Mouse (Mus musculus): ENCODE results near the gene Gm9821. TPM values are rescaled to one million over a fixed set of nuclear protein-coding genes. Genes with fewer than 3 reads are reported as not detected.
A peak's percentile ranks its signal among the peaks of the same experiment; 100 is the strongest.

Gm9821 gene
- total and polyA plus RNA-seq, 2 experiments from 2014 or later, result 0.11 to 0.14 TPM

- Histone ChIP-seq H3K4me3 (ENCODE audit: low read depth, low read length) (peak overlapping the region; percentile 55), H3K27me3 (ENCODE audit: insufficient read depth, low read length) (peaks cover 28% of the 10 kb centered on the region), H3K27ac (ENCODE audit: low read depth, low read length) (no peak overlapping the region), H3K36me3 (ENCODE audit: insufficient read depth, low read length) (peaks cover 3% of the 10 kb centered on the region; the same call in 1 of the 2 replicates), H3K4me2 (ENCODE audit: low read depth, low read length, poor library complexity, severe bottlenecking) (peak overlapping the region; percentile 48), H3K9me3 (ENCODE audit: low read length) (no peaks in the 10 kb centered on the region), H3K9ac (replicated peaks; ENCODE audit: low read length, poor library complexity, severe bottlenecking) (no peak overlapping the region), H3K4me1 (ENCODE audit: insufficient read depth, low read length) (0 out of 2 replicates have a peak, but pooled peaks cover 5% of the 10 kb centered on the region)
- peak; percentile 82 for TF ChIP-seq CTCF (IDR thresholded peaks at IDR 0.05)
- peak; percentile 15; the same call in 1 of the 2 replicates for ATAC-seq (ENCODE audit: low FRiP score)
- DNase-seq (ENCODE audit: low spot score), result peak; percentile 85
- WGBS, result 4% methylated on average over 54 of the region's 54 CpGs
These were observed 21.8 kb upstream of the Gm9821 start for GRCm38 (mm10) chr2:91923415-91924337.

- peaks cover 28% of the 10 kb centered on the region for H3K27me3 ChIP-seq (ENCODE audit: insufficient read depth, low read length)
- 56% methylated on average over 1 of the region's 1 CpGs for WGBS
- ATAC-seq (ENCODE audit: low FRiP score) (no peak), DNase-seq (ENCODE audit: low spot score) (no peak)
- no peak overlapping the region for H3K27ac ChIP-seq (ENCODE audit: low read depth, low read length)
- H3K36me3 ChIP-seq (ENCODE audit: insufficient read depth, low read length), result no peaks in the 10 kb centered on the region
- H3K9me3 ChIP-seq (ENCODE audit: low read length), result no peaks in the 10 kb centered on the region
- no peak overlapping the region for H3K4me2 ChIP-seq (ENCODE audit: low read depth, low read length, poor library complexity, severe bottlenecking)
- H3K9ac ChIP-seq (replicated peaks; ENCODE audit: low read length, poor library complexity, severe bottlenecking), result no peak overlapping the region
- no peak overlapping the region for H3K4me3 ChIP-seq (ENCODE audit: low read depth, low read length)
- TF ChIP-seq CTCF (IDR thresholded peaks at IDR 0.05), result no peak
- H3K4me1 ChIP-seq (ENCODE audit: insufficient read depth, low read length), result 0 out of 2 replicates have a peak, but pooled peaks cover 5% of the 10 kb centered on the region
These were observed 20.8 kb upstream of the Gm9821 start for GRCm38 (mm10) chr2:91924726-91925125.

GRCm38 (mm10) chr2:91925442-91925841, 20.1 kb upstream of the Gm9821 start:
- Histone ChIP-seq H3K4me3 (ENCODE audit: low read depth, low read length) (no peak overlapping the region), H3K36me3 (ENCODE audit: insufficient read depth, low read length) (no peaks in the 10 kb centered on the region), H3K4me2 (ENCODE audit: low read depth, low read length, poor library complexity, severe bottlenecking) (no peak overlapping the region), H3K27me3 (ENCODE audit: insufficient read depth, low read length) (peaks cover 28% of the 10 kb centered on the region), H3K27ac (ENCODE audit: low read depth, low read length) (no peak overlapping the region), H3K9me3 (ENCODE audit: low read length) (no peaks in the 10 kb centered on the region), H3K4me1 (ENCODE audit: insufficient read depth, low read length) (0 out of 2 replicates have a peak, but pooled peaks cover 5% of the 10 kb centered on the region), H3K9ac (replicated peaks; ENCODE audit: low read length, poor library complexity, severe bottlenecking) (no peak overlapping the region)
- no peak for TF ChIP-seq CTCF (IDR thresholded peaks at IDR 0.05)
- ATAC-seq (ENCODE audit: low FRiP score) (no peak), DNase-seq (ENCODE audit: low spot score) (no peak)
- WGBS, result 90% methylated on average over 15 of the region's 15 CpGs

- ATAC-seq (ENCODE audit: low FRiP score) (no peak), DNase-seq (ENCODE audit: low spot score) (no peak)
- H3K27me3 ChIP-seq (ENCODE audit: insufficient read depth, low read length), result peaks cover 25% of the 10 kb centered on the region
- WGBS, result 94% methylated on average over 3 of the region's 3 CpGs
- H3K4me1 ChIP-seq (ENCODE audit: insufficient read depth, low read length), result peaks cover 5% of the 10 kb centered on the region; the same call in 1 of the 2 replicates
- no peak for TF ChIP-seq CTCF (IDR thresholded peaks at IDR 0.05)
- H3K27ac ChIP-seq (ENCODE audit: low read depth, low read length), result no peak within 1 kb of the TSS
- H3K4me3 ChIP-seq (ENCODE audit: low read depth, low read length), result no peak within 1 kb of the TSS
- no peaks in the 10 kb centered on the region for H3K9me3 ChIP-seq (ENCODE audit: low read length)
- no peak within 1 kb of the TSS for H3K9ac ChIP-seq (replicated peaks; ENCODE audit: low read length, poor library complexity, severe bottlenecking)
- no peak within 1 kb of the TSS for H3K4me2 ChIP-seq (ENCODE audit: low read depth, low read length, poor library complexity, severe bottlenecking)
- H3K36me3 ChIP-seq (ENCODE audit: insufficient read depth, low read length), result no peaks in the 10 kb centered on the region
These were observed 18.6 kb upstream of the Gm9821 start, which contains the start of gene Chrm4 for GRCm38 (mm10) chr2:91926949-91927348. Gene Chrm4 (plus strand): TSS chr2:91927249.

- TF ChIP-seq CTCF (IDR thresholded peaks at IDR 0.05), result peak; percentile 63
- 53% methylated on average over 34 of the region's 34 CpGs for WGBS
- peak; percentile 66 for DNase-seq (ENCODE audit: low spot score)
These were observed 17.5 kb upstream of the Gm9821 start for GRCm38 (mm10) chr2:91927826-91928533.

More at GRCm38 (mm10) chr2:91927826-91928533, 17.5 kb upstream of the Gm9821 start:
- no peak overlapping the region for H3K27ac ChIP-seq (ENCODE audit: low read depth, low read length)
- no peaks in the 10 kb centered on the region for H3K36me3 ChIP-seq (ENCODE audit: insufficient read depth, low read length)
- no peak overlapping the region for H3K4me3 ChIP-seq (ENCODE audit: low read depth, low read length)
- H3K9ac ChIP-seq (replicated peaks; ENCODE audit: low read length, poor library complexity, severe bottlenecking), result no peak overlapping the region
- H3K4me2 ChIP-seq (ENCODE audit: low read depth, low read length, poor library complexity, severe bottlenecking), result no peak overlapping the region
- H3K27me3 ChIP-seq (ENCODE audit: insufficient read depth, low read length), result peaks cover 15% of the 10 kb centered on the region
- no peaks in the 10 kb centered on the region for H3K9me3 ChIP-seq (ENCODE audit: low read length)
- peaks cover 5% of the 10 kb centered on the region; the same call in 1 of the 2 replicates for H3K4me1 ChIP-seq (ENCODE audit: insufficient read depth, low read length)
- ATAC-seq (ENCODE audit: low FRiP score), result no peak

Data from midbrain, postnatal 0 days (tissue).